Mouse (Mus musculus) kidney, embryonic 16.5 days (tissue): ENCODE results near the gene Klk1b3. TPM values are rescaled to one million over a fixed set of nuclear protein-coding genes. Genes with fewer than 3 reads are reported as not detected.

Source experiments
- ATAC-seq: fragments of 200-750 bp; cut with Nextera tagmentation; 2 replicates; pipeline ENCODE4 v1.8.0; 2017; ENCODE audit warnings: moderate TSS enrichment; ENCODE audit not compliant: low FRiP score, low TSS enrichment
- H3K27ac ChIP-seq: fragments of 300-500 bp; sonication (generic); 2 replicates; pipeline ENCODE4 v1.5.1; 2014; ENCODE audit warnings: low read length
- H3K27me3 ChIP-seq: fragments of 300-500 bp; sonication (generic); 2 replicates; pipeline ENCODE4 v1.6.1; 2014; ENCODE audit warnings: low read length, control low read depth, mixed read lengths; ENCODE audit not compliant: insufficient read depth
- H3K36me3 ChIP-seq: fragments of 300-500 bp; sonication (generic); 2 replicates; pipeline ENCODE4 v1.6.1; 2014; ENCODE audit warnings: low read length, control low read depth, mixed read lengths; ENCODE audit not compliant: insufficient read depth
- H3K4me1 ChIP-seq: fragments of 300-500 bp; sonication (generic); 2 replicates; pipeline ENCODE4 v1.6.1; 2014; ENCODE audit warnings: low read length, control low read depth, mixed read lengths; ENCODE audit not compliant: insufficient read depth
- H3K4me2 ChIP-seq: fragments of 300-500 bp; sonication (generic); replicated peaks from 2 replicates; pipeline ENCODE4 v1.6.1; 2014; ENCODE audit warnings: low read depth, low read length
- H3K4me3 ChIP-seq: fragments of 300-500 bp; sonication (generic); 2 replicates; pipeline ENCODE4 v1.5.1; 2014; ENCODE audit warnings: mild to moderate bottlenecking, low read length
- H3K9ac ChIP-seq: fragments of 300-500 bp; sonication (generic); replicated peaks from 2 replicates; pipeline ENCODE4 v1.6.1; 2014; ENCODE audit warnings: low read length
- H3K9me3 ChIP-seq: fragments of 300-500 bp; sonication (generic); 2 replicates; pipeline ENCODE4 v1.6.1; 2016; ENCODE audit warnings: low read length, control low read depth
- WGBS: fragments of 180-500 bp; shearing (Covaris S2); extraction: QIAGEN DNeasy Blood & Tissue Kit; methylation state at CpG from one replicate; pipeline ENCODE4 v1.1.7; 2014; 5-methylcytosine and 5-hydroxymethylcytosine counted together
- polyA plus RNA-seq: library from polyadenylated mRNA; unstranded; fragments of >200 nt; fragmentation: Nextera tagmentation; extraction: Ambion mirVana; gene quantifications from 2 replicates; pipeline ENCODE4 v1.2.1, GENCODE M21; 2015

Gene Klk1b3
- polyA plus RNA-seq, 1 experiment from 2014 or later: 0.19 TPM

DNA sequence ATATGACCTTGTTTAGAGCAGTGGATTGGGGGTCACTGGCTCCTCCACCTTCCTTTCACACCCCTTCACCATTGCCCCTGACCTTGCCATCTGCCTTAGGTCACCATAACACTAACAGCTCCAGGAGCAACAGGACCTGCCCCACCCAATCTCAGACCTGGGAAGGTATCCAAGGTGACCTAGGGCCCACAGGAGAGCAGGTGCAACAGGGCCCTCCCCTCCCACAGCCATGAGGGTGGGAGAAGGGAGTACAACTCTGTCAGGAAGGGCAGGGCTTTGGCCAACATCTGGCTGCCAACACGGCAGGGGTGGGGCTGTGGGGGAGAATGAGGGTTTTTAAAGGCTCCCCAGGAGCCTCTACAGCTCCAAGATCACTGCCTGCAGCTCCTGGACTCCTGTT is 27.1 kb downstream of the Klk1b3 start, which contains the start of gene Klk1:
TSS of gene Klk1 (plus strand) at position 285 of the 400 bp plus-strand sequence.
- no peak within 1 kb of the TSS for H3K4me2 ChIP-seq
- H3K9ac ChIP-seq: no peak within 1 kb of the TSS
- no peaks in the 10 kb centered on the region for H3K27me3 ChIP-seq
- 36% methylated on average over 1 of the region's 1 CpGs for WGBS
- H3K9me3 ChIP-seq: no peaks in the 10 kb centered on the region
- H3K36me3 ChIP-seq: no peaks in the 10 kb centered on the region
- H3K4me1 ChIP-seq: no peaks in the 10 kb centered on the region
- H3K4me3 ChIP-seq: no peak within 1 kb of the TSS
- H3K27ac ChIP-seq: no peak within 1 kb of the TSS
- ATAC-seq: no peak

DNA sequence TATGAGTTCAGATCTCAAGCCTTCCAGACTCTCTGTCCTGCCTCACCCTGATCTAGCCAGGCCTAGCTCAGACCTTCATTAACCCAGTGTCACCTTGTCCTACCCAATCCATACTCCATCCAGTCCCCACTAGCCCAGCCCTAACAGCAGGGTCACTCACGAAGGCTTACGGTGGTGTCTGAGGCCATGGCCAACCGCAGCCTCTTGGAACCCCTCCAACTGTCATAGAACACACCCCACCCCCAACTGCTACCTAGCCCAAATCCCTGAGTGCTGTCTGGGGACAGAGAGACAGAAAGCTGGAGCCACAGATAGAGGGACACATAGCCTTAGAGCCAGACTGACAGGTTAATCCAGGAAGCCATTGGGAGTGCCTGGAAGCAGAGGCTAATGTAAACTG is 37.9 kb downstream of the Klk1b3 start, which contains the start of gene Gm36864:
TSS of gene Gm36864 (plus strand) at position 269 of the 400 bp plus-strand sequence.
- H3K4me1 ChIP-seq: no peaks in the 10 kb centered on the region
- H3K9me3 ChIP-seq: no peaks in the 10 kb centered on the region
- H3K4me3 ChIP-seq: no peak within 1 kb of the TSS
- no peak within 1 kb of the TSS for H3K27ac ChIP-seq
- no peaks in the 10 kb centered on the region for H3K27me3 ChIP-seq
- H3K4me2 ChIP-seq: no peak within 1 kb of the TSS
- H3K9ac ChIP-seq: no peak within 1 kb of the TSS
- 87% methylated on average over 3 of the region's 3 CpGs for WGBS
- no peak for ATAC-seq
- no peaks in the 10 kb centered on the region for H3K36me3 ChIP-seq

DNA sequence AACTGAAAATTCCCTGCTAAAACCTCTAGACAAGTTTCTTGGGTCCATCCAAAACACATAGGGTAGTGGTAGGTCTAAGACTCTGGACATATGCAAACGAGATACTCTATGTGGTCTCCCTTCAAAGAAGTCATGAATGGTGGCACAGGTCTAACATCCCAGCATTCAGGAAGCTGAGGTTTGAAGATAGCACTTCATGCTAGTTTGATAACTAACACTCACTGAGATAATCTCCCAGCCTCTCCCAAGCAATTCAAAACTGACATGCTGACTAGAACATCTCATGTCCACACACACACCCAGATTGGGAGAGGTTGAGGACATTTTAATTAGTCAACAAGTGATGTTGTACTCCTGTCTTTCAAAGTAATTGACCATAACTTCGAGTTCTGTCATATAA is 41.9 kb downstream of the Klk1b3 start:
- H3K9ac ChIP-seq: no peak overlapping the region
- no peak for ATAC-seq
- H3K4me1 ChIP-seq: no peaks in the 10 kb centered on the region
- H3K36me3 ChIP-seq: no peaks in the 10 kb centered on the region
- WGBS: 54% methylated on average over 2 of the region's 2 CpGs
- no peak overlapping the region for H3K4me3 ChIP-seq
- H3K9me3 ChIP-seq: no peaks in the 10 kb centered on the region
- no peaks in the 10 kb centered on the region for H3K27me3 ChIP-seq
- no peak overlapping the region for H3K27ac ChIP-seq
- no peak overlapping the region for H3K4me2 ChIP-seq

DNA sequence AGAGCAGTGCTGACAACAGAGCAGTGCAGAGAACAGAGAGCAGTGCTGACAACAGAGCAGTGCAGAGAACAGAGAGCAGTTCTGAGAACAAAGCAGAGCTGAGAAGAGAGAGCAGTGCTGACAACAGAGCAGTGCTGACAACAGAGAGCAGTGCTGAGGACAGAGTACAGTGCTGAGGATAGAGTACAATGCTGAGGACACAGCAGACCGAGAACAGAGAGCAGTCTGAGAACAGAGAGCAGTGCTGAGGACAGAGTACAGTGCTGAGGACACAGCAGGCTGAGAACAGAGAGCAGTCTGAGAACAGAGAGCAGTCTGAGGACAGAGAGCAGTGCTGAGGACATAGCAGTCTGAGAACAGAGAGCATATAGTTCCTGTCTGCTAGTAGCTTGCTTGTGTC is 42.7 kb downstream of the Klk1b3 start:
- 50% methylated on average over 1 of the region's 1 CpGs for WGBS
- H3K36me3 ChIP-seq: no peaks in the 10 kb centered on the region
- H3K4me2 ChIP-seq: no peak overlapping the region
- no peak for ATAC-seq
- H3K27ac ChIP-seq: no peak overlapping the region
- H3K9ac ChIP-seq: no peak overlapping the region
- peaks cover 6% of the 10 kb centered on the region; the same call in 1 of the 2 replicates for H3K4me1 ChIP-seq
- H3K9me3 ChIP-seq: no peaks in the 10 kb centered on the region
- H3K27me3 ChIP-seq: no peaks in the 10 kb centered on the region
- no peak overlapping the region for H3K4me3 ChIP-seq

DNA sequence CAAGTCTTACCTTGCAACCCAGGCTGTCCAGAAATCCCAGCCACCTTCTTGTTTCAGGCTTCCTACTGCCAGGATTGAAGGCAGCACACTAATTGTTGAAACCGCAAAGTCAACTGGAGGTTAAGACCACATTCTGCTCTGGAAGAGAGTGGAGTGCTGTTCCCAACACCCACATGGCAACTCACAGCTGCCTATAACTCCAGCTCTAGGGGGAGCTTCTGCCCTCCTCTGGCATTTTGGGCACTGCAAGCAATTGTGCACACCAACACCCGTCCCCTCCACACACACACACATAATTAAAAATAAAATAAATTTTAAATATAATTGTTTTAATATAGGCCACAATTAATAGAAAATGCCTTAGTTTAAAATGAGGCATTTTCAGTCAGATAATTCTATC is 43.2 kb downstream of the Klk1b3 start:
- no peak for ATAC-seq
- WGBS: 73% methylated on average over 2 of the region's 2 CpGs
- H3K4me3 ChIP-seq: no peak overlapping the region
- H3K27me3 ChIP-seq: no peaks in the 10 kb centered on the region
- no peak overlapping the region for H3K9ac ChIP-seq
- H3K27ac ChIP-seq: no peak overlapping the region
- H3K4me2 ChIP-seq: no peak overlapping the region
- peaks cover 6% of the 10 kb centered on the region; the same call in 1 of the 2 replicates for H3K4me1 ChIP-seq
- no peaks in the 10 kb centered on the region for H3K9me3 ChIP-seq
- H3K36me3 ChIP-seq: no peaks in the 10 kb centered on the region

DNA sequence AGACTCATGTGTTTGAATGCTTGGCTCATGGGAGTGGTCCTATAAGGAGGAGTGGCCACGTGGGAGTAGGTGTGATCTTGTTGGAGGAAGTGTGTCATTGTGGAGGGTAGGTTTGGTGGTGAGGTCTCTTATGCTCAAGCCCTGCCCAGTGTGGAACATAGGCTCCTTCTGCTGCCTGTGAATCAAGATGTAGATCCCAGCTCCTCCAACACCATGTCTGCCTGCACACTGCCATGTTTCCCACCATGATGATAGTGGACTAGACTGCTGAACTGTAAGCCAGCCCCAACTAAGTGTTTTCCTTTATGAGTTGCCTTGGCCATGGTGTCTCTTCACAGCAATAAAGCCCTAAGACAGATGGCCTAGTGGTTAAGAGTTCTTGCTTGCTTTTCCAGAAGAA is 46.1 kb downstream of the Klk1b3 start:
- ATAC-seq: no peak
- 54% methylated on average over 1 of the region's 1 CpGs for WGBS
- Histone ChIP-seq H3K9me3 (no peaks in the 10 kb centered on the region), H3K27ac (no peak overlapping the region), H3K4me1 (peaks cover 20% of the 10 kb centered on the region), H3K36me3 (peaks cover 8% of the 10 kb centered on the region), H3K4me3 (no peak overlapping the region), H3K4me2 (no peak overlapping the region), H3K9ac (no peak overlapping the region), H3K27me3 (no peaks in the 10 kb centered on the region)

DNA sequence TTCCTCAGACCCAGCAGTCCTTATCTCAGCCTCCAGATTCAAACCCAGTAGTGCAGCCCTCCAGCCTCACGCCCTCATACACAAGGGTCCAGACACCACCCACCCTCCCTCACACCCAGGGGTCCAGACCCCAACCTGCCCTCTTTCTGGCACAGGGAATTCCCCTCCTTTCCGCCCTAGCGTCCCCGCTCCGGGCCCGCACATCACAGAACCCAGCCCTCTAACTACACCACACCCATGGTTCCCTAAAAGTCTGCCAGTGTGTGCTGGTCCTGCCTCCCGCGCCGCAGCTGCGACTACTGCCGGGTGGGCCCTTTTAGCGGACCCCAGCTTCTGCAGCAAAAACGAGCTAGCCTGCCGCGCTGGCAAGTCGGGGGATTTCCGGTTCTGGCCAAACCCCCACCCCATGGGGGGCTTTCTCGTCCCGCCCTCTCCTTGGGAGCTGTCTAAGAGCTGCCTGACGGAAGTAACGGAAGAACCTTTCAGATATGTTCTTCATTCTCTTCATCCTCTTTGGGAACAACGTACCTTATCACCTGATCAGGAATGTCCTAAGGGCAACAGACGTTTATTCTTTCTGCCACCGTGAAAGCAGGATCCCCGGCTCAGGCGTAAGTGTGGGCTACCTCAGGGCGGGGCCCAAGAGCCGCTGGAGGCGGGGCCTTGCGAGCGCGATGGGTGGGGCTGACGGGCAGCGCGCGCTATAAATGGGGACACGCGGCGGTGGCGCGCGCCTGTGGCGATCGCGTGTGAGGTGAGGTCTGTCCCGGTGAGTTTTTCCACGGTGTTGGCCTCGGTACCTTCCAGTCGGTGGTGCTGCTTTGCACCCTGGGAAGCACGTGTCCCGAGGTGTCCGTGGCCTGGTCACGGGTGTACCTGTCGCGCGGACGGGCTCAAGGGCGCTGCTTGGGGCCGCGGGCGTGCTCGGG is 48.3 kb downstream of the Klk1b3 start, which contains the start of the genes 1700028J19Rik and 2410002F23Rik:
TSS of gene 1700028J19Rik (minus strand) at position 641 of the 929 bp plus-strand sequence.
TSS of gene 2410002F23Rik (plus strand) at position 668 of the 929 bp plus-strand sequence.
- Histone ChIP-seq H3K9me3 (no peaks in the 10 kb centered on the region), H3K27me3 (no peaks in the 10 kb centered on the region), H3K9ac (peak within 1 kb of the TSS; percentile 99), H3K4me3 (peak within 1 kb of the TSS; percentile 98), H3K4me2 (peak within 1 kb of the TSS; percentile 78), H3K27ac (peak within 1 kb of the TSS; percentile 96), H3K4me1 (peaks cover 26% of the 10 kb centered on the region), H3K36me3 (peaks cover 27% of the 10 kb centered on the region)
- ATAC-seq: peak; percentile 85
- under 1% methylated on average over 62 of the region's 62 CpGs for WGBS

DNA sequence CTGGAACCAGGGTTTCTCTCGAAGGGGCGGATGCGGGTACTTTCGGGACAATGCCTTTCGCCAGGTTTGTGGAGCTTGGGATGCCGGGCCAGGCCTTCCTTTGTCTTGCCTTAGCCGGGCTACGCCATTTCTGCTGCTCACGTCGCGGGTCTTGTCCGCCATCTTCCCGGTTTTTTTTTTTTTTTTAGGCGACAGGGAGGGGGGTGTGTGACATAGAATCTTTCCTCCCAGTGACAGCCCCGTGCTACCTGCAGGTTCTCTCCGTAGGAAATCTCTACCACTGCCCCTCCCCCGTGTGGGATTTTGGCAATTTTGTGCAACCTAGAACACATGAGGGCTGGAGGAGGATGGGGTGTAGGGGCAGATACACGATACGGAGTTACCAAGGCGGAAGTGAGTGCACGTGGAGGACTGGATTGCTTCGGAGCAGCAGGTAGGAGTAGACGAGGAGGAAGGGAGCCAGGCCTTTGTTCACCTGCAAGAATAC is 49.0 kb downstream of the Klk1b3 start:
- H3K27ac ChIP-seq: peak overlapping the region; percentile 96
- H3K4me1 ChIP-seq: peaks cover 26% of the 10 kb centered on the region
- peak overlapping the region; percentile 99 for H3K9ac ChIP-seq
- peak overlapping the region; percentile 98 for H3K4me3 ChIP-seq
- peak; percentile 37 for ATAC-seq
- peak overlapping the region; percentile 78 for H3K4me2 ChIP-seq
- H3K27me3 ChIP-seq: no peaks in the 10 kb centered on the region
- WGBS: under 1% methylated on average over 23 of the region's 23 CpGs
- peaks cover 29% of the 10 kb centered on the region for H3K36me3 ChIP-seq
- H3K9me3 ChIP-seq: no peaks in the 10 kb centered on the region

DNA sequence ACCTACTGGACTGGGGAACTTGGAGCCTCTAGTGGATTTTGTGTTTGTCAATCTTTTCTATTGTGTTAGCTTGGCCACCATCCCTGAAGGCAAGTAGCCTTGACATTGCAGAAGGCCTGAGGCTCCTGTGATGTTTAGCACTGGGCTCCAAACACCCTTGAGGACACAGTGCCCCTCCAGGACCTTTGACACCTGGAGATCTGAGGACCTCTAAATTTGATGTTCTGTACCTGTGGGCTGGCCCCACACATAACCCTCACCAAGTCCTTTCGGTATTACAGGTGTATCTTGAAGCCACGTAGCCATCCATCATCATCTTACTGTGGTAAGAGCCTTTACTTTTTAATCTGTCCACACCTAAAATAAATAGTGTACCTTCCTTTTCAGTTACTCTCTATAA is 50.0 kb downstream of the Klk1b3 start:
- Histone ChIP-seq H3K9ac (peak overlapping the region; percentile 99), H3K9me3 (no peaks in the 10 kb centered on the region), H3K27ac (no peak overlapping the region), H3K4me2 (peak overlapping the region; percentile 78), H3K4me3 (peak overlapping the region; percentile 98), H3K4me1 (peaks cover 26% of the 10 kb centered on the region), H3K36me3 (peaks cover 38% of the 10 kb centered on the region), H3K27me3 (no peaks in the 10 kb centered on the region)
- WGBS: 81% methylated on average over 2 of the region's 2 CpGs
- no peak for ATAC-seq

DNA sequence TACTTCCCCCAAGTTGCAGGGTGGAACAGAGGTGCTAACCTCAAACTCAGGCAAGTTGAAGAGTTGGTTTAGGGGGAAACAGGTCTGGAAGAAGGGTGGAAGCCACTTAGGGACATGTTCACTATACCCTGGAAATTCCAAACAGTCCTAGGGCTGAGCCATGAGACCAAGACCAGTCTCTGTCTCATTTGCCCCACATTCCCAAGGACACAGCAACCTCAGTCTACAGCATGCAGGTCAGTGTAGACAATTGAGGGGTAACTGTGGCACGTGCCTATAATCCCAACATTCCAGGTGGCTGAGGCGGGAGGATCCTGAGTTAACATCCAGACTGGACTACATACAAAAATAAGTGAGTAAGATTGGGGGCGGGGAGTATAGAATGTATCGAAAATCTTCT is 51.3 kb downstream of the Klk1b3 start:
- Histone ChIP-seq H3K4me1 (peaks cover 26% of the 10 kb centered on the region), H3K27ac (no peak overlapping the region), H3K27me3 (no peaks in the 10 kb centered on the region), H3K4me3 (no peak overlapping the region), H3K9ac (no peak overlapping the region), H3K4me2 (no peak overlapping the region), H3K9me3 (no peaks in the 10 kb centered on the region), H3K36me3 (peaks cover 49% of the 10 kb centered on the region)
- no peak for ATAC-seq
- 93% methylated on average over 4 of the region's 4 CpGs for WGBS
